Comparison of ENCODE assay signal across 9 mouse cellular contexts in genomic region chr1:127459015-127459451, GRCm38 (mm10).
DNase-seq lines count a peak whose midpoint lies in the region; ATAC-seq lines count a peak whose summit lies in the region.
"Had no signal": no experiment of that assay in that cellular context is flagged by ENCODE, and none has a peak within 500 bp of the region (broad histone marks: within the 10 kb centered on the region; RNA-seq: fewer than 3 reads in every experiment).

No protein-coding gene starts in this region.

- peaks cover 8% of the 10 kb centered on the region; the same call in 1 of the 2 replicates for H3K36me3 ChIP-seq in heart, embryonic 15.5 days
- H3K36me3 ChIP-seq in kidney, embryonic 16.5 days (ENCODE audit: insufficient read depth, low read length): 0 out of 2 replicates have a peak, but pooled peaks cover 4% of the 10 kb centered on the region
- no peaks in the 10 kb centered on the region for H3K36me3 ChIP-seq in liver, embryonic 11.5 days (ENCODE audit: control insufficient read depth, insufficient read depth, low read length)
- H3K36me3 ChIP-seq in neural tube, embryonic 14.5 days (ENCODE audit: control insufficient read depth, insufficient read depth, low read length): peaks cover 4% of the 10 kb centered on the region; the same call in 1 of the 2 replicates

- 17% methylated on average over 6 of the region's 6 CpGs for WGBS in heart, embryonic 15.5 days
- WGBS in kidney, embryonic 16.5 days: 8% methylated on average over 6 of the region's 6 CpGs
- WGBS in liver, embryonic 11.5 days: 19% methylated on average over 6 of the region's 6 CpGs
- 5% methylated on average over 6 of the region's 6 CpGs for WGBS in neural tube, embryonic 14.5 days

- no peak overlapping the region for H3K9ac ChIP-seq in heart, embryonic 15.5 days
- no peak overlapping the region for H3K9ac ChIP-seq in kidney, embryonic 16.5 days (replicated peaks; ENCODE audit: low read length)
- H3K9ac ChIP-seq in liver, embryonic 11.5 days (ENCODE audit: low read depth, low read length): no peak overlapping the region
- 0 out of 2 replicates have a peak overlapping the region, but pooled peaks have one; percentile 32 for H3K9ac ChIP-seq in neural tube, embryonic 14.5 days (replicated peaks; ENCODE audit: low read depth, low read length)

- H3K4me3 ChIP-seq in heart, embryonic 15.5 days: no peak overlapping the region
- no peak overlapping the region for H3K4me3 ChIP-seq in kidney, embryonic 16.5 days (ENCODE audit: low read length)
- no peak overlapping the region for H3K4me3 ChIP-seq in liver, embryonic 11.5 days (ENCODE audit: low read depth, low read length)
- H3K4me3 ChIP-seq in neural tube, embryonic 14.5 days (ENCODE audit: low read depth, low read length): no peak overlapping the region
- H3K4me3 ChIP-seq: erythroblast, embryonic 14.5 days had no signal

- no peaks in the 10 kb centered on the region for H3K27me3 ChIP-seq in heart, embryonic 15.5 days
- H3K27me3 ChIP-seq in kidney, embryonic 16.5 days (ENCODE audit: insufficient read depth, low read length): no peaks in the 10 kb centered on the region
- H3K27me3 ChIP-seq in liver, embryonic 11.5 days (replicated peaks; ENCODE audit: control insufficient read depth, insufficient read depth, low read length): no peaks in the 10 kb centered on the region
- no peaks in the 10 kb centered on the region for H3K27me3 ChIP-seq in neural tube, embryonic 14.5 days (ENCODE audit: control insufficient read depth, insufficient read depth, low read length)

- H3K9me3 ChIP-seq in heart, embryonic 15.5 days (replicated peaks): no peaks in the 10 kb centered on the region
- H3K9me3 ChIP-seq in kidney, embryonic 16.5 days (ENCODE audit: low read length): no peaks in the 10 kb centered on the region
- no peaks in the 10 kb centered on the region for H3K9me3 ChIP-seq in liver, embryonic 11.5 days (ENCODE audit: control insufficient read depth, low read length)
- no peaks in the 10 kb centered on the region for H3K9me3 ChIP-seq in neural tube, embryonic 14.5 days (ENCODE audit: control insufficient read depth, low read length)

- no peak overlapping the region for H3K4me2 ChIP-seq in heart, embryonic 15.5 days
- no peak overlapping the region for H3K4me2 ChIP-seq in kidney, embryonic 16.5 days (replicated peaks; ENCODE audit: low read depth, low read length)
- H3K4me2 ChIP-seq in liver, embryonic 11.5 days: no peak overlapping the region
- H3K4me2 ChIP-seq in neural tube, embryonic 14.5 days (ENCODE audit: low read depth, low read length): no peak overlapping the region

- peaks cover 5% of the 10 kb centered on the region for H3K4me1 ChIP-seq in heart, embryonic 15.5 days (replicated peaks)
- peaks cover 2% of the 10 kb centered on the region for H3K4me1 ChIP-seq in kidney, embryonic 16.5 days (ENCODE audit: insufficient read depth, low read length)
- no peaks in the 10 kb centered on the region for H3K4me1 ChIP-seq in liver, embryonic 11.5 days (replicated peaks; ENCODE audit: control insufficient read depth, insufficient read depth, low read length)
- peaks cover 4% of the 10 kb centered on the region; the same call in 1 of the 2 replicates for H3K4me1 ChIP-seq in neural tube, embryonic 14.5 days (ENCODE audit: control insufficient read depth, insufficient read depth, low read length)

- peak; percentile 44 for DNase-seq in CD4-positive helper T cell, adult 2 months (ENCODE audit: low read depth, low spot score)
- peak; percentile 32 to 85 for DNase-seq in adrenal gland, adult (ENCODE audit: inconsistent age in 2 of 2, low spot score in 1 of 2)
- DNase-seq in embryo, embryonic 10 days (ENCODE audit: low spot score): peak; percentile 90
- peak; percentile 38 for DNase-seq in liver, embryonic 11.5 days (ENCODE audit: low spot score)
- peak; percentile 52 to 54 for DNase-seq in thymus, postnatal 36 days

- ATAC-seq in heart, embryonic 15.5 days (replicated peaks; ENCODE audit: insufficient number of reproducible peaks, insufficient read depth, low FRiP score, low read depth): 0 out of 2 replicates have a peak, but pooled peaks have one; percentile 27
- peak; percentile 55; the same call in 1 of the 2 replicates for ATAC-seq in kidney, embryonic 16.5 days (ENCODE audit: low FRiP score, low TSS enrichment)
- ATAC-seq in liver, embryonic 11.5 days (replicated peaks; ENCODE audit: low FRiP score): peak; percentile 56; the same call in 1 of the 2 replicates
- ATAC-seq in neural tube, embryonic 14.5 days (ENCODE audit: low read depth): peak; percentile 91

- H3K27ac ChIP-seq in heart, embryonic 15.5 days: no peak overlapping the region
- no peak overlapping the region for H3K27ac ChIP-seq in kidney, embryonic 16.5 days (ENCODE audit: low read length)
- H3K27ac ChIP-seq in liver, embryonic 11.5 days (ENCODE audit: low read depth, low read length): no peak overlapping the region
- H3K27ac ChIP-seq in neural tube, embryonic 14.5 days (ENCODE audit: low read depth, low read length): peak overlapping the region; percentile 66

Comparison
In these comparisons a context has a peak if more than half of its experiments do, and no peak if none do; other contexts are left out.
1. DNase-seq: peak in every context shown above with its lines; median percentile 90 in embryo, embryonic 10 days; 58 in adrenal gland, adult; 53 in thymus, postnatal 36 days; 44 in CD4-positive helper T cell, adult 2 months; 38 in liver, embryonic 11.5 days.
2. ATAC-seq: peak in every context shown above with its lines; median percentile 91 in neural tube, embryonic 14.5 days; 56 in liver, embryonic 11.5 days; 55 in kidney, embryonic 16.5 days; 27 in heart, embryonic 15.5 days.